Mouse (Mus musculus) hindbrain, embryonic 11.5 days (tissue): ENCODE measurements around the gene Gm10192. TPM values are rescaled to one million over a fixed set of nuclear protein-coding genes. Genes with fewer than 3 reads are reported as not detected.
"Not testable (repeated sequence)": the region's sequence is repeated elsewhere in the genome, so short reads cannot be mapped to it uniquely, and the experiment has no call there.

Experiments
- ATAC-seq: fragments of 200-750 bp; cut with Nextera tagmentation; 2 replicates; pipeline ENCODE4 v1.8.0; 2017; ENCODE audit warnings: mild to moderate bottlenecking, moderate TSS enrichment, moderate library complexity; ENCODE audit not compliant: low FRiP score
- DNase-seq: peaks from one replicate; pipeline ENCODE4 v3.0.0-alpha.2; 2015; ENCODE audit warnings: low spot score
- H3K27ac ChIP-seq: fragments of 300-500 bp; sonication (generic); 2 replicates; pipeline ENCODE4 v1.5.1; 2014; ENCODE audit warnings: mild to moderate bottlenecking, low read depth, low read length
- H3K27me3 ChIP-seq: fragments of 300-500 bp; sonication (generic); 2 replicates; pipeline ENCODE4 v1.6.1; 2014; ENCODE audit warnings: mild to moderate bottlenecking, low read length, moderate library complexity, mixed read lengths; ENCODE audit not compliant: control insufficient read depth, insufficient read depth
- H3K36me3 ChIP-seq: fragments of 300-500 bp; sonication (generic); 2 replicates; pipeline ENCODE4 v1.6.1; 2014; ENCODE audit warnings: mild to moderate bottlenecking, low read length, moderate library complexity, mixed read lengths; ENCODE audit not compliant: control insufficient read depth, insufficient read depth
- H3K4me1 ChIP-seq: fragments of 300-500 bp; sonication (generic); replicated peaks from 2 replicates; pipeline ENCODE4 v1.6.1; 2014; ENCODE audit warnings: low read length, mixed read lengths; ENCODE audit not compliant: control insufficient read depth, insufficient read depth
- H3K4me2 ChIP-seq: fragments of 300-500 bp; sonication (generic); replicated peaks from 2 replicates; pipeline ENCODE4 v1.6.1; 2014; ENCODE audit warnings: mild to moderate bottlenecking, low read depth, low read length
- H3K4me3 ChIP-seq: fragments of 300-500 bp; sonication (generic); 2 replicates; pipeline ENCODE4 v1.5.1; 2014; ENCODE audit warnings: low read depth, low read length
- H3K9ac ChIP-seq: fragments of 300-500 bp; sonication (generic); 2 replicates; pipeline ENCODE4 v1.6.1; 2014; ENCODE audit warnings: low read depth, low read length
- H3K9me3 ChIP-seq: fragments of 300-500 bp; sonication (generic); 2 replicates; pipeline ENCODE4 v1.6.1; 2016; ENCODE audit warnings: low read length; ENCODE audit not compliant: control insufficient read depth
- WGBS: fragments of 180-500 bp; shearing (Covaris S2); extraction: QIAGEN DNeasy Blood & Tissue Kit; methylation state at CpG from one replicate; pipeline ENCODE4 v1.1.7; 2014; 5-methylcytosine and 5-hydroxymethylcytosine counted together
- polyA plus RNA-seq: library from polyadenylated mRNA; unstranded; fragments of >200 nt; fragmentation: Nextera tagmentation; extraction: Ambion mirVana; gene quantifications from 2 replicates; pipeline ENCODE4 v1.2.1, GENCODE M21; 2014

Gm10192 gene
- not detected in 2 replicates for polyA plus RNA-seq

DNA sequence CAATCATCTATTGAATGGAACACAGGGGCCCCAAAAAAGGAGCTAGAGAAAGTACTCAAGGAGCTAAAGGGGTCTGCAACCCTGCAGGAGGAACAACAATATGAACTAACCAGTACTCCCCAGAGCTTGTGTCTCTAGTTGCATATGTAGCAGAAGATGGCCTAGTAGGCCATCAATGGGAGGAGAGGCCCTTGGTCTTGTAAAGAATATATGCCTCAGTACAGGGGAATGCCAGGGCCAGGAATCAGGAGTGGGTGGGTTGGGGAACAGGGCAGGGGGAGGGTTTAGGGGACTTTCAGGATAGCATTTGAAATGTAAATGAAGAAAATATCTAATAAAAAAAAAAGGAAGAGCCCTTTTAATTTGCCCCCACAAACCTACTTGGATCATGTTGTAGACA is at the start of gene Gm10192:
Gm10192 (minus strand) TSS at position 101 of the 400 bp plus-strand sequence.
- not testable (repeated sequence) for H3K9me3 ChIP-seq, DNase-seq, H3K27ac ChIP-seq, H3K4me2 ChIP-seq, H3K9ac ChIP-seq, H3K4me1 ChIP-seq, H3K4me3 ChIP-seq, H3K36me3 ChIP-seq, ATAC-seq, H3K27me3 ChIP-seq

- H3K9ac ChIP-seq = no peak overlapping the region
- WGBS = 63% methylated on average over 5 of the region's 5 CpGs
- no peak overlapping the region for H3K27ac ChIP-seq
- H3K36me3 ChIP-seq = no peaks in the 10 kb centered on the region
- no peaks in the 10 kb centered on the region for H3K9me3 ChIP-seq
- H3K4me1 ChIP-seq = no peaks in the 10 kb centered on the region
- H3K4me2 ChIP-seq = no peak overlapping the region
- ATAC-seq (no peak), DNase-seq (peak; percentile 1)
- no peak overlapping the region for H3K4me3 ChIP-seq
- no peaks in the 10 kb centered on the region for H3K27me3 ChIP-seq
These were observed 47.6 kb upstream of the Gm10192 start for GRCm38 (mm10) chr4:97230411-97231104.

- H3K27ac ChIP-seq = no peak overlapping the region
- 91% methylated on average over 2 of the region's 2 CpGs for WGBS
These were observed 36.7 kb upstream of the Gm10192 start for GRCm38 (mm10) chr4:97219701-97220100.

DNA sequence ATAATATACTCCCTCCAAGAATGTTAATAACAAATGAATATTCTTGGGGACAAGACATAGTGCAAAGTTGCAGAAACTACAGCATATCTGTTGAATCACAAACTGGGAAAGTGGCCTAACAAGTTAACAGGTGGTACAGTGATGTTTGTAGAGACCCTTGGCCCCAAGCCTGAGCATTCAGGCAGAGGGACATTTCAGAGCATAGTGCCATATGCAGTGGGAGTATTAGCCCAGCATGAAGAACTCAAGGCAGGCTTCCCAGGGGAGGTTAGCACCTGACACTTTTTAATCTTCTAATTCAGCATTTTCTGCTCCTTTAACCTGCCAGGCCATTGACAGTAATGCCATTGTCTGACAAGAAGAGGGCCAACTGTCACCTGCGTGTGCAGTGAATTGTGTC is 34.9 kb upstream of the Gm10192 start:
- Histone ChIP-seq H3K27ac (no peak overlapping the region), H3K4me2 (no peak overlapping the region), H3K27me3 (no peaks in the 10 kb centered on the region), H3K36me3 (no peaks in the 10 kb centered on the region), H3K9me3 (no peaks in the 10 kb centered on the region), H3K9ac (no peak overlapping the region), H3K4me3 (no peak overlapping the region), H3K4me1 (no peaks in the 10 kb centered on the region)
- WGBS = 86% methylated on average over 1 of the region's 1 CpGs
- DNase-seq (no peak), ATAC-seq (no peak)

More at GRCm38 (mm10) chr4:97219701-97220100, 36.7 kb upstream of the Gm10192 start:
- Histone ChIP-seq H3K36me3 (no peaks in the 10 kb centered on the region), H3K4me1 (no peaks in the 10 kb centered on the region), H3K9me3 (no peaks in the 10 kb centered on the region), H3K27me3 (no peaks in the 10 kb centered on the region), H3K4me2 (no peak overlapping the region), H3K9ac (no peak overlapping the region), H3K4me3 (no peak overlapping the region)
- no peak for ATAC-seq
- no peak for DNase-seq

- Histone ChIP-seq H3K36me3 (no peaks in the 10 kb centered on the region), H3K9ac (no peak overlapping the region), H3K27ac (no peak overlapping the region), H3K4me1 (no peaks in the 10 kb centered on the region), H3K4me2 (no peak overlapping the region), H3K9me3 (no peaks in the 10 kb centered on the region), H3K4me3 (no peak overlapping the region), H3K27me3 (no peaks in the 10 kb centered on the region)
- DNase-seq = no peak
- no peak for ATAC-seq
These were observed 29.5 kb upstream of the Gm10192 start for GRCm38 (mm10) chr4:97212514-97212913.

DNA sequence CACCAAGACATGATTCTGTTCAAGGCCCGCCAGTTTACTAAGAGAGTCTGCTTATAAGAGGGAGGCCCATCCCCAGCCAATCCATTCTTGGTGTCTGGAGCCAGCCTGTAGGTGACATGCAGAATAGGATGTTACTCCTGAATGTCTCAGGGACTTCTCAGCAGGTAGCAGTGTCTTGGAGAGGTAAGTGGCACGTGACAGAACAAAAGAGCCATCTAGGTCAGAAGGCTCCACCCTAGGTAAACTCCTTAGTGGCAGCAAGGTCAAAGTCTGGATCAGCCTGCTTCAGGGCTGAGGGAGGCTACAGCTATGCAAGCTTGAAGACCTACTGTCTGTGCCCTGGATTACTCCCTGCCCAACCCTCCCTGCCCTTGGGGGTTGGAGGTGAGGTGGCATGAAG is 20.0 kb upstream of the Gm10192 start:
- not testable (repeated sequence) for H3K9ac ChIP-seq, H3K4me2 ChIP-seq, H3K27ac ChIP-seq, H3K27me3 ChIP-seq, H3K9me3 ChIP-seq, H3K36me3 ChIP-seq, H3K4me3 ChIP-seq, ATAC-seq, H3K4me1 ChIP-seq, DNase-seq
- WGBS = 59% methylated on average over 2 of the region's 2 CpGs

DNA sequence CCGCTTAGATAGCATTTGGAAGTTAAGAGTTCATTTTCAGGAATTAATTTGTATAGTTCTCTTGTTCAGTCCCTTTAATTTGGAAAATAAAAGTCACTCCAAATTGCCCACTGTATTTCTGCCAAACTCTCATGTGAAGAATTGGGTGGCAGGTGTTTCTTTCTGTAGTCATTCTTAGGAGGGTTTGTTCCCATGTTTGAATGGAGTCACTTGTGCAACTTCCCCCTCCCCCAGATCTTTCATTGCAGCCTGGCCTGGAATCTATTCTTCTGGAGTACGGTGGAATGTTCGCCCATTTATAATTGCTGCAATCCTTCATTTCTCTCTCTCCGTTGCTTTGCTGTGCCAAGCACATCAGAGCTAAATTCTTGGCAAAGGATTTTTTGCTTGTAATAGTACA is 10.2 kb upstream of the Gm10192 start:
- Histone ChIP-seq H3K27ac (no peak overlapping the region), H3K9me3 (no peaks in the 10 kb centered on the region), H3K4me2 (no peak overlapping the region), H3K36me3 (no peaks in the 10 kb centered on the region), H3K4me3 (no peak overlapping the region), H3K4me1 (no peaks in the 10 kb centered on the region), H3K27me3 (no peaks in the 10 kb centered on the region), H3K9ac (no peak overlapping the region)
- no peak for ATAC-seq
- DNase-seq = peak; percentile 15
- 28% methylated on average over 4 of the region's 4 CpGs for WGBS

- Histone ChIP-seq H3K9ac (no peak overlapping the region), H3K4me1 (no peaks in the 10 kb centered on the region), H3K4me3 (no peak overlapping the region), H3K27me3 (no peaks in the 10 kb centered on the region), H3K9me3 (no peaks in the 10 kb centered on the region), H3K27ac (no peak overlapping the region), H3K36me3 (no peaks in the 10 kb centered on the region), H3K4me2 (no peak overlapping the region)
- DNase-seq = no peak
- peak; percentile 71; the same call in 1 of the 2 replicates for ATAC-seq
- 79% methylated on average over 2 of the region's 2 CpGs for WGBS
These were observed 9.6 kb upstream of the Gm10192 start for GRCm38 (mm10) chr4:97192601-97193000.

- WGBS = 85% methylated on average over 2 of the region's 2 CpGs
- H3K27me3 ChIP-seq = no peaks in the 10 kb centered on the region
- H3K4me2 ChIP-seq = no peak overlapping the region
- ATAC-seq (no peak), DNase-seq (no peak)
- H3K9me3 ChIP-seq = no peaks in the 10 kb centered on the region
- no peaks in the 10 kb centered on the region for H3K36me3 ChIP-seq
- H3K4me3 ChIP-seq = no peak overlapping the region
- no peaks in the 10 kb centered on the region for H3K4me1 ChIP-seq
- no peak overlapping the region for H3K27ac ChIP-seq
- no peak overlapping the region for H3K9ac ChIP-seq
These were observed 2.6 kb downstream of the Gm10192 start for GRCm38 (mm10) chr4:97180396-97180795.
